ENCODE assay signal across 14 mouse cellular contexts in genomic region chr4:138458171-138458570, GRCm38 (mm10). TPM values are rescaled to one million over a fixed set of nuclear protein-coding genes. Genes with fewer than 3 reads are reported as not detected.
DNase-seq lines count a peak whose midpoint lies in the region; ATAC-seq and TF ChIP-seq lines count a peak whose summit lies in the region.
"Had no signal": no experiment of that assay in that cellular context is flagged by ENCODE, and none has a peak within 500 bp of the region (broad histone marks: within the 10 kb centered on the region; RNA-seq: fewer than 3 reads in every experiment).

No protein-coding gene starts in this region.

- no peaks in the 10 kb centered on the region for H3K27me3 ChIP-seq in hindbrain, embryonic 15.5 days
- H3K27me3 ChIP-seq in hindbrain, embryonic 10.5 days (ENCODE audit: insufficient read depth, poor library complexity, severe bottlenecking) = peaks cover 80% of the 10 kb centered on the region
- peaks cover 49% of the 10 kb centered on the region for H3K27me3 ChIP-seq in liver, embryonic 16.5 days (ENCODE audit: control insufficient read depth, insufficient read depth, low read depth, low read length)
- peaks cover 73% of the 10 kb centered on the region for H3K27me3 ChIP-seq in liver, embryonic 11.5 days (replicated peaks; ENCODE audit: control insufficient read depth, insufficient read depth, low read length)
- H3K27me3 ChIP-seq in midbrain, embryonic 12.5 days = peaks cover 12% of the 10 kb centered on the region

- H3K27ac ChIP-seq in hindbrain, embryonic 15.5 days (replicated peaks) = no peak overlapping the region; the same call in 1 of the 2 replicates
- no peak overlapping the region for H3K27ac ChIP-seq in hindbrain, embryonic 10.5 days
- H3K27ac ChIP-seq in liver, embryonic 16.5 days (ENCODE audit: low read length) = peak overlapping the region; percentile 21; the same call in 1 of the 2 replicates
- H3K27ac ChIP-seq in liver, embryonic 11.5 days (ENCODE audit: low read depth, low read length) = no peak overlapping the region
- H3K27ac ChIP-seq in midbrain, embryonic 12.5 days (replicated peaks) = no peak overlapping the region
- no peak overlapping the region for H3K27ac ChIP-seq in olfactory bulb, adult 2 months (ENCODE audit: insufficient read depth, low read depth, low read length)
- H3K27ac ChIP-seq: forebrain, embryonic 15.5 days; gastrocnemius, adult 2 months; heart, embryonic 15.5 days had no signal

- 87% methylated on average over 7 of the region's 7 CpGs for WGBS in hindbrain, embryonic 15.5 days
- 79% methylated on average over 7 of the region's 7 CpGs for WGBS in hindbrain, embryonic 10.5 days
- WGBS in liver, embryonic 16.5 days (ENCODE audit: insufficient replicate concordance) = 51% methylated on average over 7 of the region's 7 CpGs
- 64% methylated on average over 7 of the region's 7 CpGs for WGBS in liver, embryonic 11.5 days
- 75% methylated on average over 7 of the region's 7 CpGs for WGBS in midbrain, embryonic 12.5 days
- WGBS in olfactory bulb, adult 2 months = 90% methylated on average over 7 of the region's 7 CpGs

- H3K36me3 ChIP-seq in hindbrain, embryonic 15.5 days = no peaks in the 10 kb centered on the region
- H3K36me3 ChIP-seq in hindbrain, embryonic 10.5 days = no peaks in the 10 kb centered on the region
- no peaks in the 10 kb centered on the region for H3K36me3 ChIP-seq in liver, embryonic 16.5 days (ENCODE audit: control insufficient read depth, insufficient read depth)
- H3K36me3 ChIP-seq in liver, embryonic 11.5 days (ENCODE audit: control insufficient read depth, insufficient read depth, low read length) = no peaks in the 10 kb centered on the region
- H3K36me3 ChIP-seq in midbrain, embryonic 12.5 days = no peaks in the 10 kb centered on the region
- H3K36me3 ChIP-seq: forebrain, embryonic 15.5 days; heart, embryonic 15.5 days had no signal

- no peak for TF ChIP-seq CTCF in olfactory bulb, adult 2 months (IDR thresholded peaks at IDR 0.05; ENCODE audit: insufficient read depth, low read depth, low read length)

- no peak overlapping the region for H3K9ac ChIP-seq in hindbrain, embryonic 15.5 days
- H3K9ac ChIP-seq in liver, embryonic 16.5 days (ENCODE audit: low read depth, low read length) = no peak overlapping the region
- no peak overlapping the region for H3K9ac ChIP-seq in liver, embryonic 11.5 days (ENCODE audit: low read depth, low read length)
- H3K9ac ChIP-seq in midbrain, embryonic 12.5 days (replicated peaks) = no peak overlapping the region
- H3K9ac ChIP-seq: forebrain, embryonic 15.5 days; heart, embryonic 15.5 days; lung, embryonic 14.5 days had no signal

- DNase-seq in hindbrain, embryonic 10.5 days (ENCODE audit: low spot score) = no peak
- DNase-seq in liver, embryonic 11.5 days (ENCODE audit: low spot score) = no peak
- no peak for DNase-seq in urinary bladder, adult 18-20 months (ENCODE audit: low spot score in 2 of 2)
- DNase-seq: cerebellum, adult 18-20 months; gastrocnemius, adult 2 months; heart, adult 11 months; lung, embryonic 14.5 days had no signal

- H3K4me3 ChIP-seq in hindbrain, embryonic 15.5 days = no peak overlapping the region
- H3K4me3 ChIP-seq in hindbrain, embryonic 10.5 days = no peak overlapping the region
- H3K4me3 ChIP-seq in liver, embryonic 16.5 days (ENCODE audit: low read depth, low read length) = no peak overlapping the region
- H3K4me3 ChIP-seq in liver, embryonic 11.5 days (ENCODE audit: low read depth, low read length) = no peak overlapping the region
- H3K4me3 ChIP-seq in midbrain, embryonic 12.5 days = no peak overlapping the region
- peak overlapping the region; percentile 9; the same call in 1 of the 2 replicates for H3K4me3 ChIP-seq in olfactory bulb, adult 2 months (ENCODE audit: insufficient read depth, low read depth, low read length)
- H3K4me3 ChIP-seq: gastrocnemius, adult 2 months; heart, embryonic 15.5 days; myocyte had no signal

- H3K4me1 ChIP-seq in hindbrain, embryonic 15.5 days (replicated peaks) = peaks cover 64% of the 10 kb centered on the region
- peaks cover 77% of the 10 kb centered on the region for H3K4me1 ChIP-seq in hindbrain, embryonic 10.5 days (replicated peaks)
- H3K4me1 ChIP-seq in liver, embryonic 16.5 days (ENCODE audit: control insufficient read depth, low read depth, low read length) = peaks cover 8% of the 10 kb centered on the region
- H3K4me1 ChIP-seq in liver, embryonic 11.5 days (replicated peaks; ENCODE audit: control insufficient read depth, insufficient read depth, low read length) = peaks cover 16% of the 10 kb centered on the region
- H3K4me1 ChIP-seq in midbrain, embryonic 12.5 days = peaks cover 49% of the 10 kb centered on the region
- H3K4me1 ChIP-seq in olfactory bulb, adult 2 months (ENCODE audit: control insufficient read depth, insufficient read depth, low read length) = peaks cover 32% of the 10 kb centered on the region

- H3K9me3 ChIP-seq in hindbrain, embryonic 15.5 days = no peaks in the 10 kb centered on the region
- no peaks in the 10 kb centered on the region for H3K9me3 ChIP-seq in hindbrain, embryonic 10.5 days
- H3K9me3 ChIP-seq in liver, embryonic 16.5 days (replicated peaks; ENCODE audit: control insufficient read depth, low read length) = no peaks in the 10 kb centered on the region
- no peaks in the 10 kb centered on the region for H3K9me3 ChIP-seq in liver, embryonic 11.5 days (ENCODE audit: control insufficient read depth, low read length)
- H3K9me3 ChIP-seq in midbrain, embryonic 12.5 days = no peaks in the 10 kb centered on the region
- H3K9me3 ChIP-seq: forebrain, embryonic 15.5 days; heart, embryonic 15.5 days had no signal

- no peak for ATAC-seq in hindbrain, embryonic 15.5 days (ENCODE audit: low FRiP score, low read depth)
- ATAC-seq in liver, embryonic 16.5 days (ENCODE audit: low read depth) = no peak
- no peak for ATAC-seq in liver, embryonic 11.5 days (replicated peaks; ENCODE audit: low FRiP score)
- no peak for ATAC-seq in midbrain, embryonic 12.5 days (ENCODE audit: low FRiP score, low read depth)
- ATAC-seq: forebrain, embryonic 15.5 days had no signal

- H3K4me2 ChIP-seq in hindbrain, embryonic 15.5 days = peak overlapping the region; percentile 86
- peak overlapping the region; percentile 33; the same call in 1 of the 2 replicates for H3K4me2 ChIP-seq in liver, embryonic 16.5 days (ENCODE audit: low read depth, low read length)
- no peak overlapping the region for H3K4me2 ChIP-seq in liver, embryonic 11.5 days
- H3K4me2 ChIP-seq in midbrain, embryonic 12.5 days (replicated peaks) = peak overlapping the region; percentile 85; the same call in 1 of the 2 replicates
- H3K4me2 ChIP-seq: heart, embryonic 15.5 days; lung, embryonic 14.5 days had no signal

- TF ChIP-seq POLR2A in olfactory bulb, adult 2 months (IDR thresholded peaks at IDR 0.05; ENCODE audit: insufficient read depth, low read depth, low read length) = no peak

RNA-seq across cellular contexts. Expression of gene Camk2n1, which starts 4.1 kb away (rescaled TPM):
- polyA plus RNA-seq in hindbrain, embryonic 15.5 days (2015; fragmentation: Nextera tagmentation; extraction: Ambion mirVana) = 16.9 and 17.0 TPM in 2 replicates
- 2.9 and 5.1 TPM in 2 replicates for polyA plus RNA-seq in hindbrain, embryonic 10.5 days (2016; fragmentation: Nextera tagmentation; extraction: Ambion mirVana)
- 1.5 and 1.6 TPM in 2 replicates for polyA plus RNA-seq in liver, embryonic 16.5 days (2015; fragmentation: Nextera tagmentation; extraction: Ambion mirVana)
- polyA plus RNA-seq in liver, embryonic 11.5 days (2014; fragmentation: Nextera tagmentation; extraction: Ambion mirVana) = 2.1 TPM in 2 replicates
- 9.0 and 9.8 TPM in 2 replicates for polyA plus RNA-seq in midbrain, embryonic 12.5 days (2016; fragmentation: Nextera tagmentation; extraction: Ambion mirVana)
- 114 and 206 TPM in 2 replicates for polyA plus RNA-seq in olfactory bulb, adult 2 months (2012; ENCODE audit: insufficient read depth, insufficient read length, low replicate concordance, missing spikeins)

RNA-seq across cellular contexts. Expression of gene Mul1, which starts 23.7 kb away (rescaled TPM):
- 17.6 and 19.2 TPM in 2 replicates for polyA plus RNA-seq in hindbrain, embryonic 15.5 days (2015; fragmentation: Nextera tagmentation; extraction: Ambion mirVana)
- 20.2 and 22.6 TPM in 2 replicates for polyA plus RNA-seq in hindbrain, embryonic 10.5 days (2016; fragmentation: Nextera tagmentation; extraction: Ambion mirVana)
- polyA plus RNA-seq in liver, embryonic 16.5 days (2015; fragmentation: Nextera tagmentation; extraction: Ambion mirVana) = 8.2 and 10.0 TPM in 2 replicates
- 15.1 and 17.9 TPM in 2 replicates for polyA plus RNA-seq in liver, embryonic 11.5 days (2014; fragmentation: Nextera tagmentation; extraction: Ambion mirVana)
- 16.0 and 17.5 TPM in 2 replicates for polyA plus RNA-seq in midbrain, embryonic 12.5 days (2016; fragmentation: Nextera tagmentation; extraction: Ambion mirVana)
- polyA plus RNA-seq in olfactory bulb, adult 2 months (2012; ENCODE audit: insufficient read depth, insufficient read length, low replicate concordance, missing spikeins) = not detected in 2 replicates
